Mouse (Mus musculus): ENCODE results near the gene Rbm38. TPM values are rescaled to one million over a fixed set of nuclear protein-coding genes. Genes with fewer than 3 reads are reported as not detected.

The Rbm38 gene
- total and polyA plus RNA-seq, 2 experiments from 2014 or later: 7.3 to 8.4 TPM

- Histone ChIP-seq H3K36me3 (ENCODE audit: insufficient read depth, low read length) (peaks cover 10% of the 10 kb centered on the region), H3K4me2 (ENCODE audit: low read depth, low read length, poor library complexity, severe bottlenecking) (no peak overlapping the region), H3K27ac (ENCODE audit: low read depth, low read length) (no peak overlapping the region), H3K4me3 (ENCODE audit: low read depth, low read length) (no peak overlapping the region), H3K9ac (replicated peaks; ENCODE audit: low read length, poor library complexity, severe bottlenecking) (no peak overlapping the region), H3K4me1 (ENCODE audit: insufficient read depth, low read length) (peaks cover 5% of the 10 kb centered on the region; the same call in 1 of the 2 replicates), H3K9me3 (ENCODE audit: low read length) (no peaks in the 10 kb centered on the region), H3K27me3 (ENCODE audit: insufficient read depth, low read length) (no peaks in the 10 kb centered on the region)
- ATAC-seq (ENCODE audit: low FRiP score) (no peak), DNase-seq (ENCODE audit: low spot score) (no peak)
- 68% methylated on average over 4 of the region's 4 CpGs for WGBS
- no peak for TF ChIP-seq CTCF (IDR thresholded peaks at IDR 0.05)
Observed at GRCm38 (mm10) chr2:173027824-173028495, 7.7 kb downstream of the Rbm38 start.

GRCm38 (mm10) chr2:173028508-173029031 lies 8.3 kb downstream of the Rbm38 start:
- Histone ChIP-seq H3K27ac (ENCODE audit: low read depth, low read length) (no peak overlapping the region), H3K36me3 (ENCODE audit: insufficient read depth, low read length) (peaks cover 15% of the 10 kb centered on the region), H3K27me3 (ENCODE audit: insufficient read depth, low read length) (no peaks in the 10 kb centered on the region), H3K4me3 (ENCODE audit: low read depth, low read length) (no peak overlapping the region), H3K4me2 (ENCODE audit: low read depth, low read length, poor library complexity, severe bottlenecking) (no peak overlapping the region), H3K9ac (replicated peaks; ENCODE audit: low read length, poor library complexity, severe bottlenecking) (no peak overlapping the region), H3K9me3 (ENCODE audit: low read length) (no peaks in the 10 kb centered on the region), H3K4me1 (ENCODE audit: insufficient read depth, low read length) (no peaks in the 10 kb centered on the region; the same call in 1 of the 2 replicates)
- DNase-seq (ENCODE audit: low spot score) (no peak), ATAC-seq (ENCODE audit: low FRiP score) (no peak)
- TF ChIP-seq CTCF (IDR thresholded peaks at IDR 0.05): no peak
- 90% methylated on average over 3 of the region's 3 CpGs for WGBS

GRCm38 (mm10) chr2:173030591-173031338 lies 10.5 kb downstream of the Rbm38 start:
- WGBS: 83% methylated on average over 12 of the region's 12 CpGs
- TF ChIP-seq CTCF (IDR thresholded peaks at IDR 0.05): no peak
- Histone ChIP-seq H3K4me1 (ENCODE audit: insufficient read depth, low read length) (no peaks in the 10 kb centered on the region), H3K36me3 (ENCODE audit: insufficient read depth, low read length) (peaks cover 24% of the 10 kb centered on the region), H3K27ac (ENCODE audit: low read depth, low read length) (no peak overlapping the region), H3K9ac (replicated peaks; ENCODE audit: low read length, poor library complexity, severe bottlenecking) (no peak overlapping the region), H3K27me3 (ENCODE audit: insufficient read depth, low read length) (no peaks in the 10 kb centered on the region), H3K4me3 (ENCODE audit: low read depth, low read length) (no peak overlapping the region), H3K4me2 (ENCODE audit: low read depth, low read length, poor library complexity, severe bottlenecking) (no peak overlapping the region), H3K9me3 (ENCODE audit: low read length) (no peaks in the 10 kb centered on the region)
- DNase-seq (ENCODE audit: low spot score): no peak
- no peak for ATAC-seq (ENCODE audit: low FRiP score)

GRCm38 (mm10) chr2:173033531-173033930 lies 13.2 kb downstream of the Rbm38 start:
- H3K36me3 ChIP-seq (ENCODE audit: insufficient read depth, low read length): peaks cover 26% of the 10 kb centered on the region
- no peak for TF ChIP-seq CTCF (IDR thresholded peaks at IDR 0.05)
- no peaks in the 10 kb centered on the region for H3K27me3 ChIP-seq (ENCODE audit: insufficient read depth, low read length)
- H3K4me3 ChIP-seq (ENCODE audit: low read depth, low read length): no peak overlapping the region
- no peaks in the 10 kb centered on the region for H3K4me1 ChIP-seq (ENCODE audit: insufficient read depth, low read length)
- no peak overlapping the region for H3K9ac ChIP-seq (replicated peaks; ENCODE audit: low read length, poor library complexity, severe bottlenecking)
- 96% methylated on average over 13 of the region's 13 CpGs for WGBS
- no peaks in the 10 kb centered on the region for H3K9me3 ChIP-seq (ENCODE audit: low read length)
- ATAC-seq (ENCODE audit: low FRiP score) (no peak), DNase-seq (ENCODE audit: low spot score) (no peak)
- no peak overlapping the region for H3K4me2 ChIP-seq (ENCODE audit: low read depth, low read length, poor library complexity, severe bottlenecking)
- H3K27ac ChIP-seq (ENCODE audit: low read depth, low read length): no peak overlapping the region

GRCm38 (mm10) chr2:173034998-173035397 lies 14.7 kb downstream of the Rbm38 start:
- 80% methylated on average over 4 of the region's 4 CpGs for WGBS
- Histone ChIP-seq H3K4me2 (ENCODE audit: low read depth, low read length, poor library complexity, severe bottlenecking) (no peak overlapping the region), H3K27ac (ENCODE audit: low read depth, low read length) (no peak overlapping the region), H3K36me3 (ENCODE audit: insufficient read depth, low read length) (peaks cover 26% of the 10 kb centered on the region), H3K9me3 (ENCODE audit: low read length) (no peaks in the 10 kb centered on the region), H3K4me1 (ENCODE audit: insufficient read depth, low read length) (no peaks in the 10 kb centered on the region), H3K4me3 (ENCODE audit: low read depth, low read length) (no peak overlapping the region), H3K9ac (replicated peaks; ENCODE audit: low read length, poor library complexity, severe bottlenecking) (no peak overlapping the region), H3K27me3 (ENCODE audit: insufficient read depth, low read length) (no peaks in the 10 kb centered on the region)
- no peak for TF ChIP-seq CTCF (IDR thresholded peaks at IDR 0.05)
- ATAC-seq (ENCODE audit: low FRiP score) (no peak), DNase-seq (ENCODE audit: low spot score) (no peak)

GRCm38 (mm10) chr2:173035653-173036052 lies 15.4 kb downstream of the Rbm38 start:
- no peak for DNase-seq (ENCODE audit: low spot score)
- Histone ChIP-seq H3K4me1 (ENCODE audit: insufficient read depth, low read length) (no peaks in the 10 kb centered on the region), H3K27ac (ENCODE audit: low read depth, low read length) (no peak overlapping the region), H3K4me2 (ENCODE audit: low read depth, low read length, poor library complexity, severe bottlenecking) (no peak overlapping the region), H3K4me3 (ENCODE audit: low read depth, low read length) (no peak overlapping the region), H3K9me3 (ENCODE audit: low read length) (no peaks in the 10 kb centered on the region), H3K36me3 (ENCODE audit: insufficient read depth, low read length) (peaks cover 26% of the 10 kb centered on the region), H3K9ac (replicated peaks; ENCODE audit: low read length, poor library complexity, severe bottlenecking) (no peak overlapping the region), H3K27me3 (ENCODE audit: insufficient read depth, low read length) (no peaks in the 10 kb centered on the region)
- TF ChIP-seq CTCF (IDR thresholded peaks at IDR 0.05): no peak
- 96% methylated on average over 5 of the region's 5 CpGs for WGBS
- ATAC-seq (ENCODE audit: low FRiP score): no peak
